Mouse (Mus musculus): ENCODE data around the gene Rnf141.
A peak's percentile ranks its signal among the peaks of the same experiment; 100 is the strongest.

Rnf141 gene

DNA sequence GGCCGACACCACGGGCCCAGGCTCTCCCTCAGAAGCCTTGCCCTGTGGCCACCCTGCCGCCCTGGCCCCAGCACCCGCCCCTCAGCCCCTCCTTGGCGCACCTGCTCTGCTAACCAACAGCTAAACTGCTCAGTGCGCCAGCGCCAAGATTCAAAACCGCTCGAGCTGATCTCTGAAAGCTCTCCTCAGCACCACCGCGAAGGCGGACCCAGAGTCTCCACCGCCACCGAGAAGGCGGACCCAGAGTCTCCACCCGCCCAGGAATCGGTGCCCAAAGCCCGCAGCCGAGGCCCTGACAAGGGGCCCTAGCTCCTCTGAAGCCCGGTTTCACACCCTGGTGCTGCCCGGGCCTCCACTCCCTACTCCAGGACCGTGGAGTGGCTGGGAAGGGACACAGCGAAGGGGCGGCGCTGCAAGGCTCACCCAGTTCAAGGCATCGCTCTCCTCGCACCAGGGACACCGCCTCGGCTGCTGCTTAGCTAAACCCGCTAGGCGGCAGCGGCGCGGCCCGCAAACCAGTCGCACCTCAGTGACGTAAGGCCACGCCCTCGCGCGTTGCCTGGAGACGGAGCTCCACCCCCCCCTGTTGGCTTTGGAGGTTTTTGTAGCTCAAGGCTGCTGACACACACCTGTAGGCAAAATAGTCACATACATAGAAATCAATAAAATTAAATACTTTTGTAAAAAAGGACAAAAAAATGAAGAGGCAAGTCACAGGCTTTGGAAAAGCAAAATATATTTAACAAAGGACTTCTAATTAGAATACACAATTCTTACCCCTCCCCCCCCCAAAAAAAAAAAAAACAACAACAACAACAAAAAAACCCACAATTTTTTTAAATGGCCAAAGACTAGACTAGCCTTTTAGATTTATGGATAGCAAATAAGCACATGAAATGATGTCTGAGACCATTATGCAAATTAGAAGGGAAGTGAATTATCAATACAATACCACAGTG lies at the start of gene Rnf141:
TSS of gene Rnf141 (minus strand) at position 542 of the 959 bp plus-strand sequence.
- DNase-seq (ENCODE audit: low spot score) = peak; percentile 96

- no peak for DNase-seq (ENCODE audit: low spot score)
Observed at GRCm38 (mm10) chr7:110891501-110891986, 47.3 kb upstream of the Rnf141 start.

- DNase-seq (ENCODE audit: low spot score) = no peak
Observed at GRCm38 (mm10) chr7:110881746-110882333, 37.6 kb upstream of the Rnf141 start.

- DNase-seq (ENCODE audit: low spot score) = no peak
Observed at GRCm38 (mm10) chr7:110878028-110878427, 33.8 kb upstream of the Rnf141 start.

GRCm38 (mm10) chr7:110876965-110877364 lies 32.7 kb upstream of the Rnf141 start:
- no peak for DNase-seq (ENCODE audit: low spot score)

DNA sequence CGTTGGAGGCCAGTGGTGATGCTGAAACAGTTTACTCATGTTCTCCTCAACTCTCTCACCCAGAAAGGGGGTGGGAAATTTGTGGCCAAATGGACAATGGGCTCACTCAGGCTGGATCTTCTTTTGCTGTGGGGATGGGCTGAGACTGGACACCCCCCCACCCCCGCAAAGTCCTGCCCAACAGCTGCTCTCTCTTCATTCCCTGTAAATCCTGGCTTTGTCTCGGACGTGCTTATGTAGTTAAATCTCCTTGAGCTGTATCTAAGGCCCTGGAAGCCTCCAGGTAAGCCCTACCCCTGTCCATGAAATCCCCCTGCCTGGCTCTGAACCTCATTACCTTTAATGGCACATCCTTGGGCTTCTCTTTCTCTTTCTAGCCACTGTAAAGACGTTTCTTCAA lies 24.6 kb upstream of the Rnf141 start:
- DNase-seq (ENCODE audit: low spot score) = no peak

- no peak for DNase-seq (ENCODE audit: low spot score)
Observed at GRCm38 (mm10) chr7:110867116-110867515, 22.9 kb upstream of the Rnf141 start.

DNA sequence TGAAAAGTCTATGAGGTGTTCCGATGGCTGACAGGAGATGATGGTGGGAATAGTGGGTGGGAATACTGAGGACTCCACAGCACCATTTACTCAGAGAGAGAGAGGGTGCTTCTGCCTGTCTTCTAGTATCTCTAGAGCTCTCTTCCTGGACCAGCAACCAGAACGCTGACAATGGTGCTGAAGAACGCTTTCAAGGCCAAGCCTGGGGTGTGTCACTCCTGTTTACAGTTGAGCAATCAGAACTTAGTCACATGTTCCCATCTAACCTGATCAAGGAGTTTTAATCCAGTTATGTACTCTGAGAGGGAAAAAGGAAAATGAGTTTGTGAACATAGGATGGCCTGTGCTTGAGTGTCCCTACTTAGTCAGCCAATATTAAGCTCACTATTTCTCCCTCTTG lies 21.8 kb upstream of the Rnf141 start:
- DNase-seq (ENCODE audit: low spot score) = no peak

- DNase-seq (ENCODE audit: low spot score) = no peak
Observed at GRCm38 (mm10) chr7:110865570-110865969, 21.3 kb upstream of the Rnf141 start.

- DNase-seq (ENCODE audit: low spot score) = no peak
Observed at GRCm38 (mm10) chr7:110865038-110865437, 20.8 kb upstream of the Rnf141 start.

GRCm38 (mm10) chr7:110862751-110863289 lies 18.6 kb upstream of the Rnf141 start, which contains the start of gene Lyve1:
TSS of gene Lyve1 (minus strand) at chr7:110863239.
- DNase-seq (ENCODE audit: low spot score) = no peak

DNA sequence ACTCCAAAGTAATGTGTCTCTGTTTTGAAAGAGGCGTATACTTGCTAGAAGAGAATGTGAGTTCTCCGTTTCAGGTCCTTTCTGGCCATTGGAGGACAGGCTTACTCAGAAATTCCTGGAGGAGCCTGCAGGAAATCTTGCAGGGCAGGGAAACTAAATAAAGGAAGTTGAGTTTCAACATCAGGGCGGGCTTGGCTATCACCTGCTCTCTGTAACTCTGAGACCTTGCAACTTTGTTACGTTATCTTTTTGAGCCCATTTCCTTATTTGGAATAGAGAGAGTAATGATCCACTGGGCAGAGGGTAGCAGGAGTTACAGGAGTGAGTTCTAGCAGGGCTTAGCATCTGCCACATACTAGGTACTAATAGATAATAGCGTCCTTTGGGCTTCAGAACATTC lies 15.9 kb upstream of the Rnf141 start:
- no peak for DNase-seq (ENCODE audit: low spot score)

DNA sequence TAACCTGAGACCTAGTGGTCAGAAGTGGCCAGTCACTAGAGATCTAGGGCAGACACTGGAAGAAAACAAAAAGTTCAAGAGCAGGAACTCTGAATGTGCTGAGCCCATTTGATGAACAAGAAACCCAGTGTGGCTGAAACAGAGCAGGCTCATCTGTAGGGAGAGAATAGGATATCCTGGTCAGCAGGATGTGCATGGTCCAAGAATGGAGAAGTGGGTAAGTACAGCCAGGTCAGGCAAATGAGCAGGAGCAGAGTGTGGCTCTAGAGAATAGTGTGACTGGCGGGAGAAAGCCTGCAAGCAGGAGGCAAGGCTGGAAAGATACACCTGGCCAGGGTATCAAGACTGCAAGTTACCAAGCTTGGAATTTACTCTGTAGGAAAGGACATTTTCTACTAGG lies 11.3 kb upstream of the Rnf141 start:
- no peak for DNase-seq (ENCODE audit: low spot score)

DNA sequence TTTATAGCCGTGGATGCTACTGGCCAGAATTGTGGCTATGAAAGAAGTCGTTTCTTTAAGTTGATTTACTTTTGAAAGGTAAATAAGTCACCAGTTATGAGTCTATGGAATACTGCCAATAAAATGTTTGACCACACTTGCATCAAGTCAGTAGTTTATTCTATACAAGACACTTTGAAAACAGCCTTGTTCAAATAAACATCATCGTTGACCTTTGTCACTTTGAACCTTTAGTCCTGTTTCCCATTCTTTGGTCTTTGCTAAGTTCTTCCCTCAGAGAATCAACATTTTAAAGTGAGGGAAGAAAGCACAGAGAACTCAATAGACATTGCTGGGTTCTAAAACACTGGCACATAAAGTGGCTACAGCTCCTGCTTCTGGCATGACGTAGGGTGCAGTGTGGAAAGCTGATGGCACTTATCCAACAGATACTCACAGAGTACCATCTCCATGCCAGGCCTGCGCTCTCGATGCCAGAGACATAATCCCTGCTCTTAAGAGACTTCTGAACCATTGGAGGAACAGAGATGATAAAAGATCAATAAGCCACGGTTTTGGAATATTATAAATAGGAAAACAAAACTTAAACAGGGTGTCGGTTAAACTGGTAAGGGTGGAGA lies 10.8 kb upstream of the Rnf141 start:
- no peak for DNase-seq (ENCODE audit: low spot score)

DNA sequence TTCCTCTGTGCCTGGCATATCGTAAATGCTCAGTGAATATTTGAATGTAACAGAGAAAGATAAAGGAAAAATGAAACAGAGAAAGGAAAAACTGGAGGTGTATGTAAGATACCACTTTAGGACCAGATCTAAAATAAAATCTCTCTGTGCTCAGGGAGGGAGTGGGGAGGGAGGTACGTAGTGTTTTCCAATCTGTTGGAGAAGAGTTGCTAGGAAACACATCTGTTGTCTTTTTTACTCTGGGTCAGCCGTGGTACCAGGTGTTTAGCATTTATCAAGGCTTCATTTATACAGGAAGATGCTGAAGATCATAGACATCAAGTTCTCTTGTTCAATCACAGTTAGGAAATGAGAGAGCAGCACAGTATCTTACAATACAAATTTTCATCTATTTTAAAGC lies 10.3 kb upstream of the Rnf141 start:
- no peak for DNase-seq (ENCODE audit: low spot score)

DNA sequence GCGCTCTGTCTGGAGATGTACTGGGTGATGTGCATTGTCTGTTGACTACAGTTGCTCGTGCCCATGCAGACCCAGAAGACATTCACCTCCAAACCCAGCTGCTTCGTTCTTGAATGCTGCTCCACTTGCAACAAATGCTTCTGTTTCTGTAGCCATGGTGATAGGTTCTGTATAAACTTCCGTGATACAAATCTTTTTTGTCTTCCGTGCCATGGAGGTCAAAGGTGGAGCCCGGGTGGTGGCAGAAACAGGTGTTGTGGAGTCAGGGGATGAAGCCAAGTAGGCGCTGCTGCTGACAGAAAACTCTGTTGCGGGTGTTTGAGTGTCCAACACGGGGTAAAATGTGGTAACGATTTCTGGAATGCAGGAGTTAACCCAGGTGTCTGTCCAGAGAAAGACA lies 9.4 kb upstream of the Rnf141 start:
- DNase-seq (ENCODE audit: low spot score) = no peak

- no peak for DNase-seq (ENCODE audit: low spot score)
Observed at GRCm38 (mm10) chr7:110851541-110852203, 7.4 kb upstream of the Rnf141 start.

- DNase-seq (ENCODE audit: low spot score) = no peak
Observed at GRCm38 (mm10) chr7:110848371-110848770, 4.1 kb upstream of the Rnf141 start.

GRCm38 (mm10) chr7:110847321-110847720 lies 3.1 kb upstream of the Rnf141 start:
- DNase-seq (ENCODE audit: low spot score) = no peak

DNA sequence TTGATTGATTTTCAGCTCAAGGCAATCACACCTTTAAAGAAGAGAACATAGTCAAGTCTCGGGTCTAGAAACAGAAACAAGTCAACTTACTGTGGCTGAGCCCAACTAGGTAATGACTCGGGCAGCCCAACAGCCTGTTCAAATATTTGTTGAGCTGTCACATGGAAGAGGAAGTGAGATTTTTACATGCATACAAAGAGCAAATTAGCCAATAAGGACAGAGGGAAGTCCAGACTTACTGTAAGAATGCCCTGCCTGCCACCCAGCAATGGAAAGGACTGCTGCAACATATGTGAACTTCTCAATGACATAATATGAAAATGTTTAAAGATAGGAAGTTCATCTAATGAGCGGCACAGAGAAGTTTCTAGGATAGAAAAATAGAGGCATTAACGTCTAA lies 3.9 kb downstream of the Rnf141 start:
- no peak for DNase-seq (ENCODE audit: low spot score)

- DNase-seq (ENCODE audit: low spot score) = no peak
Observed at GRCm38 (mm10) chr7:110834522-110834921, 9.7 kb downstream of the Rnf141 start.

- DNase-seq (ENCODE audit: low spot score) = no peak
Observed at GRCm38 (mm10) chr7:110834018-110834417, 10.2 kb downstream of the Rnf141 start.
